Mouse (Mus musculus): ENCODE results near the gene BC051665. TPM values are rescaled to one million over a fixed set of nuclear protein-coding genes. Genes with fewer than 3 reads are reported as not detected.
A peak's percentile ranks its signal among the peaks of the same experiment; 100 is the strongest.

Gene BC051665
- total RNA-seq, 2 experiments from 2014 or later = not detected

GRCm38 (mm10) chr13:60744736-60745135, 41.4 kb downstream of the BC051665 start:
- DNase-seq = no peak
- intact Hi-C loops (cut with DNase I) = loop anchor here (1.0 to 5.0 kb wide), 2 partner anchors 265 to 902 kb away; no protein-coding TSS in a partner anchor

GRCm38 (mm10) chr13:60744078-60744460, 42.1 kb downstream of the BC051665 start:
- intact Hi-C loops (cut with DNase I) = loop anchor here (1.0 to 5.0 kb wide), 2 partner anchors 265 to 902 kb away; no protein-coding TSS in a partner anchor
- peak; percentile 89 to 96 for DNase-seq

GRCm38 (mm10) chr13:60743381-60744077, 42.6 kb downstream of the BC051665 start:
- intact Hi-C loops (cut with DNase I) = loop anchor here (1.0 to 5.0 kb wide), 2 partner anchors 264 to 901 kb away; no protein-coding TSS in a partner anchor
- peak; percentile 25 to 44 for DNase-seq

DNA sequence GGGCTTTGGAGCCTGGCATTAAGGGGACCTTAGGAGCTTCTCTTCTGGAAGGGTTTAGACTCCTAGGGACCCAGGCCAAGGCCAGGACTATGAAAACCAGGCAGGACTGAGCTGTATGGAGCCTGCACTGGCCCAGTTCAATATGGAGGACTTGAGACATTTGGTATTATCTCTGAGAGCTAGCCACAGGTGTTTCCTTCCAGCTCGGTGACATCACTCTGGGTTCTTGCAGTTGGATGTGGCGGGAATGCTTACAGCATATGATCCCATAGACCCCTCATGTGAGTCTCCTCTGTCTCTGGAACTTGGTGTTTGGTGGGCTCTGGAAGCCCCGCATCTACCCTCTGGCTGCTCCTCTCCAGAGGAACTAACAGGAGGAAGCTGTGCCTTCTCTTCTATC, 43.6 kb downstream of the BC051665 start:
- intact Hi-C loops (cut with DNase I) = loop anchor here (5.0 kb wide), 1 partner anchor 900 kb away; no protein-coding TSS in a partner anchor
- DNase-seq = no peak

DNA sequence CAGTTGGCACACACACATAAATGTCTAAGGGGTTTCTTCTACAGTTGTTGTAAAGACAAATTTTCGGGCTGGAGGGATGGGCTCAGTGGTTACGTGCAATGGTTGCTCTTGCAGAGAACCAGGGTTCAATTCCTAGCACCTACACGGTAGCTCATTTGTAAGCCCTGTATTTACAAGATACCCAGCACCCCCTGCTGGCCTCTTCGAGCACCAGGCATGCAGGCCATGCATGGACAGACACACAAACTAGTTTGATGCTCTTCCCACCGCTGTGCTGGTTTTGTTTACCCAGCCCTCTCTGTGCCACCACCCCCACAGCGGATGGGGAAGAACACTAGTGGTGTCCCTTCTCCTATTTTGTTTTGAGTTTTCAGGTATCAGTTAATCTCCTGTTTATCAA, 45.9 kb downstream of the BC051665 start:
- no peak for DNase-seq
- intact Hi-C loops (cut with DNase I) = loop anchor here (5.0 kb wide), 1 partner anchor 898 kb away; no protein-coding TSS in a partner anchor

- intact Hi-C loops (cut with DNase I) = loop anchor here (1.0 to 5.0 kb wide), 4 partner anchors 41 to 561 kb away; partner anchors contain the start of gene Gas1
- DNase-seq = peak; percentile 85 to 87
Observed at GRCm38 (mm10) chr13:60738429-60738828, 47.7 kb downstream of the BC051665 start.

GRCm38 (mm10) chr13:60737632-60738324, 48.4 kb downstream of the BC051665 start:
- DNase-seq = peak; percentile 91
- intact Hi-C loops (cut with DNase I) = loop anchor here (1.0 to 5.0 kb wide), 4 partner anchors 40 to 560 kb away; partner anchors contain the start of gene Gas1

GRCm38 (mm10) chr13:60736421-60737105, 49.6 kb downstream of the BC051665 start:
- intact Hi-C loops (cut with DNase I) = loop anchor here (5.0 kb wide), 2 partner anchors 39 to 559 kb away; partner anchors contain the start of gene Gas1
- DNase-seq = no peak

GRCm38 (mm10) chr13:60735306-60735705, 50.9 kb downstream of the BC051665 start:
- intact Hi-C loops (cut with DNase I) = loop anchor here (5.0 kb wide), 2 partner anchors 38 to 558 kb away; partner anchors contain the start of gene Gas1
- no peak for DNase-seq

Other genes starting within 250 kb of the BC051665 start
- gene Dapk1, start 184.4 kb downstream of the BC051665 start, total RNA-seq (2021) = 10 to 100 TPM; 25.4 to 25.9 TPM
- not detected for gene Ctsll3, start 16.5 kb upstream of the BC051665 start, total RNA-seq (2021)
- gene 4930486L24Rik, start 78.1 kb upstream of the BC051665 start, total RNA-seq (2021) = under 1 TPM in 1 of 2 experiments, not detected in 1; 0.86 TPM
- 1 to 10 TPM; 1.5 to 1.7 TPM for gene Gm49392, start 110.5 kb upstream of the BC051665 start, total RNA-seq (2021)
- 10 to 100 TPM in 1 of 2 experiments, 1 to 10 TPM in 1; 9.0 to 10.4 TPM for gene Ctla2b, start 111.1 kb upstream of the BC051665 start, total RNA-seq (2021)
- not detected for gene Tpbpb, start 118.5 kb upstream of the BC051665 start, total RNA-seq (2021)
- not detected for gene Gm49393, start 149.2 kb upstream of the BC051665 start, total RNA-seq (2021)
- 1 to 10 TPM in 1 of 2 experiments, not detected in 1; 2.6 TPM for gene Gm49391, start 150.2 kb upstream of the BC051665 start, total RNA-seq (2021)
- 100 to 1,000 TPM in 1 of 2 experiments, 10 to 100 TPM in 1; 79.1 to 128 TPM for gene Ctla2a, start 150.3 kb upstream of the BC051665 start, total RNA-seq (2021)
- gene Tpbpa, start 155.6 kb upstream of the BC051665 start, total RNA-seq (2021) = not detected
- not detected for gene Ctsj, start 219.6 kb upstream of the BC051665 start, total RNA-seq (2021)

Measured in heart, postnatal 10 days (tissue).